Mouse (Mus musculus) layer of hippocampus, adult 2 months (tissue): ENCODE results near the gene Elf4. TPM values are rescaled to one million over a fixed set of nuclear protein-coding genes. Genes with fewer than 3 reads are reported as not detected.
A peak's percentile ranks its signal among the peaks of the same experiment; 100 is the strongest.
"Not testable (repeated sequence)": the region's sequence is repeated elsewhere in the genome, so short reads cannot be mapped to it uniquely, and the experiment has no call there.

Source experiments
- DNase-seq, 2 experiments: peaks; one replicate each; pipeline ENCODE4 v3.0.0; 2022; ENCODE audit warnings: low spot score in 2 of 2
- H3K27ac ChIP-seq: fragments of 200-600 bp; 2 replicates; pipeline ENCODE4 v1.8.1; 2022
- H3K4me3 ChIP-seq: fragments of 200-600 bp; 2 replicates; pipeline ENCODE4 v1.8.1; 2022; ENCODE audit warnings: mild to moderate bottlenecking
- CTCF ChIP-seq: fragments of 200-600 bp; conservative IDR thresholded peaks from 2 replicates; pipeline ENCODE4 v1.8.1; 2022; ENCODE audit warnings: antibody characterized with exemption, mild to moderate bottlenecking, moderate library complexity
- total RNA-seq, 2 experiments: library from RNA; stranded (reverse); gene quantifications; 2 replicates each; pipeline ENCODE4 v1.2.3; 2021

The Elf4 gene
- total RNA-seq, 2 experiments from 2014 or later, result 0.61 to 0.84 TPM

DNA sequence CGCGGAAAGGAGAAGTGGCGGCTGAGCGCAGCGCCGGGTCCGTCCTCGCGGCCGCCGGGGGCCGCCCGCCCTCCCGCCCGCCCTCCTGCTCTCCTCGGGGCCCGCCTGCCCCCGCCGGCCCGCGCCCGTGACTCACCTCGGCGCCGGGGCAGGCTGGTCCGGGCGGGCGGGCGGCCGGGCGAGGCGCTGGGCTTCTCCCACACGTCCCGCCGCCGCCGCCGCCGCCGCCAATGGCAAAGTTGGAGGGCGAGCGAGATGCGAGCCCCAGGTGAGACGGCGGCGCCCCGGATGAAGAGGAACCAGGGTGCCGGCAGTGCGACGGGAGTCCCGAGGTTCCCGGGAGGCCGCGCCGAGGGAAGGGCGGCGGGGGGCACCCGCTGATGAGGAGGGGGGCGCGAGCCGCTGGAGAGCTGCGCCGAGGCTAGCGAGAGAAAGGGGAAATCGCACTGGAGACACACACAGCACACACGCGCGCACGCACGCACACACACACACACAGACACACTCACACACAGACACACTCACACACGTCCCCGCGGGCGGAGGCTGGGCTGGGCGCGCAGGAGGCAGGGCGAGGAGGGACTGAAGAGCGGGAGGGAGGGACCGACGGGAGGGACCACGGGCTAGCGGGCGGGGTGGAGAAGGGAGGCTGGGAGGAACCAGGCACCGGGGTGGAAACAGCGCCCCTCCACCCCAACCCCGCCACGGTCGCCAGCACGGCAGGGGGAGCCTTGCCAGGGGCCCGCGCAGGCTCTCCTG lies 9.0 kb downstream of the Elf4 start:
- H3K4me3 ChIP-seq, result peak overlapping the region; percentile 35; the same call in 1 of the 2 replicates
- no peak for TF ChIP-seq CTCF
- no peak overlapping the region for H3K27ac ChIP-seq
- DNase-seq, result no peak

GRCm38 (mm10) chrX:48452931-48453673 lies 9.8 kb downstream of the Elf4 start:
- H3K27ac ChIP-seq, result no peak overlapping the region
- DNase-seq, result no peak
- H3K4me3 ChIP-seq, result peak overlapping the region; percentile 20
- TF ChIP-seq CTCF, result no peak

DNA sequence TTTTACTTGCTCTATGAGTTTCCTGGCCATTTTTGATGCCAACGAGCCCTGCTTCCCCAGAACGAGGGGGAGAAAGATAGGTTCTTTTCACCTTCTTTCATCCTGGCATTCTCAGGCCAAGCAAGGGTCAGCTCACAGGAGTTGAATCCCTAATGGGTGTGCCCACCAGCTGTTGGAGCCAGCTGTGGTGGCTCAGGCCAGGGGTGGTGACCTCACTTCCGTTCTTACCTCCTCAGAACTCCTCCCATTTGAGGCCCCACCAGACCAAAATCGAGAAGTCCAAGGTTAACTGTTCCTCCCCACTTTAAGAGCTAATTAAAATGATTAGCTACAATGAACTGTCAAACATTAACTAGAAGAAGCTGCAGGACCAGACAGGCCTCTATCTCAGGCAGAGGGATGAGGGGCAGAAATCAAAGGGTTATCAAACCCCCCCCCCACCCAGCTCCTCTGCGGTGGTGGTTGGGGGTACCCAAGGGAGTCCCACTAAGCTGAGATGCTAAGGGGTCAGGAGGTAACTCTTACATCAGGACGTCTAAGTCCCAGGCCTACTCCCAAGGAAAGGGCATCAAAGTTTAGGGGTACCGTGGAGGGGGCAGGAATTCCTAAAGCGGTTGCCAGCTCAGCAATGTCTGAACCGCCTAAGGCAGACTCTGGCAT lies 10.6 kb downstream of the Elf4 start:
- H3K4me3 ChIP-seq, result no peak overlapping the region
- DNase-seq, result no peak
- no peak for TF ChIP-seq CTCF

DNA sequence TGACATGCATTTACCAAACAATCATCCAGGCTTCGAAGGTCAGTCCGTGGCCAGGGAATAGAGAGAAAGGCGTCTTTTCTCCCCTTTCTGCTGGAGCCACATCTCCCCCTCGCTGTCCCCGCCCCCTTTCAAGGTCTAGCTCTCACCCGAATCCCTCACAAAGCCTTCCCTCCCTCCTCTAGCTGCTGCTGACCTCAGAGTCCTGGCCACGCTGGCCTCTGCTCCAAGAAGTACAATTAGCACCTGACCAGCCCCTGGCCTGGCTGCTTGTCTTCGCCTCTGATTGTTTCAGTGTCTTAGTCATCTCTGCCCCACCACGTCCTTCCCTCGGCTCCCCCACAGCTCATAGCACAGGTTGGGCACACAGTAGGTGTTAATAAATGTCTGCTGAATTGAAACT lies 13.3 kb downstream of the Elf4 start:
- Histone ChIP-seq H3K4me3 (no peak overlapping the region), H3K27ac (no peak overlapping the region)
- DNase-seq, result no peak
- no peak for TF ChIP-seq CTCF

More for the DNA sequence above, 10.6 kb downstream of the Elf4 start:
- no peak overlapping the region for H3K27ac ChIP-seq

- no peak for DNase-seq
- no peak overlapping the region for H3K27ac ChIP-seq
- no peak for TF ChIP-seq CTCF
- no peak overlapping the region for H3K4me3 ChIP-seq
Measured at GRCm38 (mm10) chrX:48444677-48445076, 18.3 kb downstream of the Elf4 start.

DNA sequence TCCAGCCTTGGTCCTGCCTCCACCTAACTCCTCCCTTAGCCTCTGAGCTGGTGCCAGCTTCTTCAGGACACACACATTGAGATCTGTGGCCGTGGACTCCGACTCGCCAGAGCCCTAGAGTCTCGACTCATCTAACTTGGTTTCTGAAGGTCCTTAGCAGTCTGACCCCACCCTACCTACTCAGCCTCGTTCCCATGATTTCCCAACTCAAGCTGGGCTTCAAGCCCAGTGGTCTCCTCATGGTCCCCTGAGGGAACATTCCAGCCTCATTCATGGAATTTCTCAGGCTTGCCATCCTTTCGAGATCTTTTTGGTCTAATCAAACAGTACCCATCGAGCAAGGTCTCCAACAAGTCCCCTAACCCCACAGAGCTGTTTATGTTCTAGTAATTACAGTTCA lies 21.0 kb downstream of the Elf4 start:
- H3K4me3 ChIP-seq, result no peak overlapping the region
- no peak overlapping the region for H3K27ac ChIP-seq
- no peak for TF ChIP-seq CTCF
- DNase-seq, result no peak

DNA sequence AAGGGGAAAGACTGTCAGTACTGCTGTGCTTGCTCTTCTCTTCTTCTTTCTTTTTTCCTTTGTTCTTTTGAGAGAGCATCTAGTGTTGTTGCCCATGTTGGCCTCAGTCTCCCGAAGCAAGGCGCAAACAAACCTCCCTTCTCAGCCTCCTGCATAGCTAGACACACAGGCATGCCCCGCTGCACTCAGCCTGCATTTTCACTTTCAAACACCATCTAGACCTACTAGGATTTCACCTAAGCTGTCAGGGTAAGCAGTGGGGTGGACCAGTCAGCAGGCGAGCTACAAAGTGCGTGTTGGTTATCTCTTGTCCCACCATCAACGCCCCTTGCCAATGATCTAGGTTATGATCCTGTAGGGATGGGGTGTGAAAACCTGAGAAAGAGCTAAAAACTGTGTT lies 21.4 kb downstream of the Elf4 start:
- TF ChIP-seq CTCF, result no peak
- DNase-seq, result no peak
- Histone ChIP-seq H3K4me3 (no peak overlapping the region), H3K27ac (no peak overlapping the region)

DNA sequence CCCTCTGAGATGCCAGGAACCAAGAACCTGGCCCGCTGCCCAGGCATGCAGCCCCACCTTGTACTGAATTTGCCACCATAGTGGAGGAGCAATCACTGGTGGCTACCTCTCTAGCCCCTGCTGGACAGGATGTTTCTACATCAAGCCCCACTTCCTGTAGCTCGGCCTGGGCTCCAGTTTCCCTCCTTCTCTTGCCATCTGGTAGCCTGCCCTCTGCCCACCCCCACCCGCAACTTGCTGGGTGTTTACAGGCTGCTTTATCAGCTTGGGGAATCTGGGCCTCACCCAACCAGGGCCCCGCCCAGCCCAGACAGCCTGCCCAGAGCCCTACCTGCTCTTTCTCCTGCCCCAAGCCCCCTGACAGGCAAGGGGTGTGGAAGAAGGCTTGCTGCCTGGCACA lies 23.9 kb downstream of the Elf4 start:
- no peak overlapping the region for H3K4me3 ChIP-seq
- TF ChIP-seq CTCF, result no peak
- DNase-seq, result no peak
- H3K27ac ChIP-seq, result no peak overlapping the region

GRCm38 (mm10) chrX:48436082-48436481 lies 26.9 kb downstream of the Elf4 start:
- not testable (repeated sequence) for H3K4me3 ChIP-seq, DNase-seq, H3K27ac ChIP-seq

DNA sequence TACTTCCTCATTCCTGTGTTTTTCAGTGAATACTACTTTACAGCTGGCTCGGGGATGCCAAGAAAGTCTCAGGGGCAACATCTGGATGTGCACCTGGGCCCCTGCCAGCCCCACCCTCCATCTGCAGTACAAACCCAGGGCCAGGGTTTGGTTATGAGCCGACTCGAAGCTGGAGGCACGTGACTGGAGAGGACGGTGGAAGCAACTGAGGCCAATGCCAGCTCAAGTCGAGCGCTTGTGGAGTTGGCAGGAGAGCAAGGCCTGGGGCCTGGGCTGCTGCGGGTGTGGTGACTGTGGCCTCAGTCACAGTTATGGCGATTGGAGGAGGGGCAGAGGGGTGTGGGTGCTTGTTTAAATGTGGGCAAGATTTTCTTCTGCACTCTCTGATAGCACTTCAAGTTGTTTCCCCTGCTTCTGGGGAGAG lies 27.4 kb downstream of the Elf4 start:
- no peak for DNase-seq
- H3K4me3 ChIP-seq, result no peak overlapping the region
- no peak for TF ChIP-seq CTCF
- no peak overlapping the region for H3K27ac ChIP-seq

DNA sequence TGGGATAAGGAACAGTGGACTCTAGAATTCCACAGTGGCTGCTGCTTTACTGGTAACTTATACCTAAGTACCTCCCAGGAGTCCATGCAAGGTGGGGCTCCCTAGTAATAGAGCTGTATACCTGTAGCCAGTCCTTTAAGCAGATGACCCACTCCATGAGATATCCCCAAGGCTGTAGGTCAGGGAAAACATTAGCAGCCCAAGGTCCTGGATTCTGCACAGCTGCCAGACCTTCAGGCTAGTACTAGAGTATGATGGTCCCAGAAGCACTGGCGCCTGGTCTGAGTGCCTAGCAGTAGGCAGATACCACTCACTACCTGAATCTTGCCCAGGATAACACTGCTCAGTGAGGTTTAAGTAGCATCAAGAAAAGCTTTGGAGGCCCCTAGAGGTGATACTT lies 28.7 kb downstream of the Elf4 start:
- H3K4me3 ChIP-seq, result no peak overlapping the region
- H3K27ac ChIP-seq, result no peak overlapping the region
- TF ChIP-seq CTCF, result no peak
- no peak for DNase-seq

- DNase-seq, result no peak
- TF ChIP-seq CTCF, result no peak
- Histone ChIP-seq H3K4me3 (no peak overlapping the region), H3K27ac (no peak overlapping the region)
Measured at GRCm38 (mm10) chrX:48433527-48433899, 29.4 kb downstream of the Elf4 start.
